Mouse (Mus musculus) cerebral cortex, adult 2 months (tissue): ENCODE measurements around the gene Rab4a.

ENCODE experiments used
- WGBS: fragments of 180-500 bp; shearing (Covaris S2); methylation state at CpG from one replicate; pipeline ENCODE4 v1.1.7; 2018; 5-methylcytosine and 5-hydroxymethylcytosine counted together

Gene Rab4a

GRCm38 (mm10) chr8:123788416-123789170 is 17.2 kb upstream of the Rab4a start:
- WGBS = 39% methylated on average over 14 of the region's 14 CpGs

DNA sequence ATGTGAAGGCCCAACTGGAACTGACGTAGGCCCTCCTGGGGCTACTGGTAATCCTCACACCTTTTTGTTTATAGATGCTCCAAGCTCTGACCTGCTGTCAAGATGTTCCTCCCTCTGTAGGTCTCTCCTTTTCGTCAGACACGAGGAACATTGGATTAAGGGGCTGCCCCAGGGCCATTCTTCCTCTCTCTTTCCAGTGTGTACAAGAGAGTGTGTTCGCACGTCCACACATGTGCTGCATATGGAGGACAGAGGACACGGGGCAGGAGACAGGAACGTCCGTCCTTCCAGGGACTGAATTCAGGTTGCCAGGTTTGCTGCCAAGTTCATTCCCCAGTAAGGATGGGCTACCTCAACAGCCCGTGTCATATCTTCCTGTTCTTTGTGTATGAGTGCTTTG is 16.3 kb upstream of the Rab4a start:
- 79% methylated on average over 9 of the region's 9 CpGs for WGBS

DNA sequence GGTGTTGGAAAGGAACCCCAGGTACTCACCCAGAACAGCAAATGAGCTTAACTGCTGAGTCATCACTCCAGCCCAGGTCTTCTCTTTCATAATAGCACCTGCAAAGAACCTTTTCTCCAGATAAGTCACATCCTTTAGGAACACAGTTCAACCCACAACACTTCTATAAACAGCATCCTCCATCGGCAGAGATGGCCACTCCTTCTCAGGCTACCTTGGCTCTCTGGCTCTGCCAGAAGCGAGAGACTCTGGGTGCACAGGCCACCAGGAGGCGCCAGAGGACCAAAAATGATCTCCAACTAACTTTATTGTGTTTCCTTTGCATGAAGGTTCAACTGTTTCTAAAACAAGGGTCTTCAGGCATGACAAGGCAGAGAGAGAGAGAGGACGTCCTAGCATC is 15.8 kb upstream of the Rab4a start:
- under 1% methylated on average over 4 of the region's 4 CpGs for WGBS

DNA sequence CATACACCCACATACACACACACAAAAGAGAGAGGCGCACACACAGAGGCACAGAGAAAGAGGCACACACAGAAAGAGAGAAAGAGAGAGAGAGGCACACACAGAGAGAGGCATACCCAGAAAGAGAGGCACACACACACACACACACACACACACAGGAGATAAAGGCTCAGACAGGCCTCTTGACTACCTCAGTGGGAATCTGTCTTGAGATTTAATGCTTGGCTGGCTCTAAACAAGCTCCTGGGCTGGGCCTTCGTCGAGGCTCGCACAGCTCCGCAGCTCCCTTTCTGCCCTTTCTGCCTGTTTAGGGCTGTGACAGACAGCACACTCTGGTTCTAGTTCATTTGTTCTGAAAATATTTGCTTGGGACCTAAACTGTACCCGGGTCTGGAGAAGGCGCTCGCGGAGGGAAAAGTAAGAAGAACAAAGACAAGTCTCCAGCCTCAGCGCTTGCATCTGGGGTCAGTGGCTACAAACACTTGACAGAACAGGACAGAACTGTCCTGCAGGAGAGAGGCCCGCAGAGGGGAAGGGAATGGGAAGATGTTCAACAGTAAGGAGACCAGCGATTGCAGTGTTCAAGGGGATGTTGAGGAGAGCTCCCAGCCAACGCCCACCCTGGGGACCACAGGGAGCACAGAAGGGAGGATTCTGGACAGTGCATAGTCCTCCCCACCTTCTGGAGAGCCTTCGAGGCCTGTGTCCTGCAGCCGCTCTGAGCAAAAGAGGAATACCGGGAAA is 14.5 kb upstream of the Rab4a start:
- 83% methylated on average over 16 of the region's 16 CpGs for WGBS

DNA sequence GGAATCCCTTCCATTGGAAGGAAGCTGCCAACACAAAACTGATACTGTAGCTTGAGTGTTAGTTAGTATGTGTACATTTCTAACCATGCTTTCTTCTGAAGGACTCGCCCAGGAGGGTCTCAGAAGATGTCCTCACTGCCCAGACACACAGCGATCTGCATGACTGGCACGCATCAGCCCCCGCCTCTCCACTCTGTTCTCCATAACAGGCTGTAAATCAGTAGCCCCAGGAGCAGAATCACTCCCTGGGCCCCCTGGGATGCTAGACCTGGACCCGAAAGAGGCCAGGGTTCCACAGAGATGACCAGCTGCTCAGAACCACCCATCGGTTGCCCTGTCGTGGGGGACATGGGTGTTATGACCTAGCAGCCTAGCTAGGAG is 13.9 kb upstream of the Rab4a start:
- WGBS = 91% methylated on average over 7 of the region's 7 CpGs

DNA sequence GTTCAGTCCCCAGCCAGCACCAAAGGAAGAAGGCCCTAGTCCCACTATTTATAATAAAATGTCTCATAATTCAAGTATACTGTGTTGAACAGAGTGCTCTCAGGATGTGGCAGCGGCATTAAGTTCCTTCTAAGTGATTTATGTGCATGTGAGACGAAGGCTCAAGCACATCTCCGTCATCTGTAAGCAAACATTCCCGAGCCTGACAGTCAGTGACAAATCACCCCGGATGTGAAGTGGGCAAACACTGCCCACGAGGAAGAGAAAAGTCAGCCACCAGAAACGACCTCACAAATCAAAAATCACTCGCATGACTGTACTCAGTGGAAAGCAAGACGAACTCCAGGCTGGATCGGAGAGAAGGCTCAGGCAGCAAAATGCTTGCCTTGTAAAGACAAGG is 11.9 kb upstream of the Rab4a start:
- WGBS = 71% methylated on average over 10 of the region's 10 CpGs

DNA sequence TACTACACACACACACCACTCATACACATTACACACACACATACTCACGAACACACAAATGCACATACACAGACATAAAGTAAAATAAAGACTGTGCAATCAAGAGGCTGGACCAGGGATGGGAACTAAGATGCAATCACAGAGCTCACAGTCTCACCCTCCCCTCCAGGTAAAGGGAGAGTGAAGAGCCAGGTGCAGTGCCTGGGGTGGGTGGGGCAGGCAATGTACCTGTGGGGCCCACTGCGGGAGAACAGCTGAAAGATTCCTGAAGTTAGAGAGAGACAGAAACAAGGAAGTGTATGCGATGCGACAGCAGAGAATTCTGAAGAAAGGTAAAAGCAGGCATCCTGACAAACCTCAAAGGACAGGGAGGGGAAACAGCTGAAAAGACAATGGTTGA is 11.0 kb upstream of the Rab4a start:
- 88% methylated on average over 4 of the region's 4 CpGs for WGBS

- 70% methylated on average over 4 of the region's 4 CpGs for WGBS
Observed at GRCm38 (mm10) chr8:123796758-123797157, 9.0 kb upstream of the Rab4a start.

DNA sequence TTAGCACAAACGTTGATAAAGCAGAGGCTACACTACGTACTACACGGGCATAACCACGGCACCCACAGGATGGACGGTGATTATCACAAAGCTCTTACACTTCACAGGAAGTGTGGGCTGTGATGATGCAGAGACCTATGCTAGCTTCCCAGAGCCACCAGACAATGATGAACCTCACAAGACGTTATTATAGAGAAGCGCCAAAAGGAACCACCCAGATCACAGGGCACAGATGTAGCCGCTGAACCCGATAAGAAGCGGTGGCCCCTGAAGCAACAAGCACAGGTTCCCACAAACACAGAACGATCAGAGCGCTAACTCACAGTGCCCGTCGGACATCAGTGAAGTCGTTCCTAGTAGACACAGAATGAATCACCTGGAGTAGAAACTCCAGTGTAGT is 7.9 kb upstream of the Rab4a start:
- 95% methylated on average over 15 of the region's 15 CpGs for WGBS

- 85% methylated on average over 6 of the region's 6 CpGs for WGBS
Observed at GRCm38 (mm10) chr8:123799434-123799833, 6.4 kb upstream of the Rab4a start.

DNA sequence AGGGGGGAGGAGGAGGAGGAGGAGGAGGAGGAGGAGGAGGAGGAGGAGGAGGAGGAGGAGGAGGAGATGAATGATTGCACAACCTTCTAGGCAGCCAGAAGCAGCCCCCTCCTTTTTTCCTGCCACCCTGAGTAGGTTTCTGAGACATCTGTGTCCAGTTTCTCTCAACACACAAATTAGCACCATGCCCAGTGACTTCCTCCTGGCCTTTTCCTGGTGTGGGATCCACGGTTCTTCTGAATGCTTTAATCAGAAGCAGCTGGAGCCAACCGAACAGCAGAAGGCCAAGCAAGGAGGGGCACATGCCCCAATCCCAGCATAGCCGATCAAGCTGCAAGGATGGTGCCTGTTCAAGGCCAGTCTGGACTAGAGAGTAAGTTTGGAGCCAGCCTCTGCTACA is 5.9 kb upstream of the Rab4a start:
- WGBS = 59% methylated on average over 3 of the region's 3 CpGs

GRCm38 (mm10) chr8:123800867-123801266 is 4.9 kb upstream of the Rab4a start:
- 95% methylated on average over 7 of the region's 7 CpGs for WGBS

- 75% methylated on average over 2 of the region's 2 CpGs for WGBS
Observed at GRCm38 (mm10) chr8:123801538-123801937, 4.2 kb upstream of the Rab4a start.

GRCm38 (mm10) chr8:123803639-123804038 is 2.1 kb upstream of the Rab4a start:
- WGBS = 45% methylated on average over 1 of the region's 1 CpGs

DNA sequence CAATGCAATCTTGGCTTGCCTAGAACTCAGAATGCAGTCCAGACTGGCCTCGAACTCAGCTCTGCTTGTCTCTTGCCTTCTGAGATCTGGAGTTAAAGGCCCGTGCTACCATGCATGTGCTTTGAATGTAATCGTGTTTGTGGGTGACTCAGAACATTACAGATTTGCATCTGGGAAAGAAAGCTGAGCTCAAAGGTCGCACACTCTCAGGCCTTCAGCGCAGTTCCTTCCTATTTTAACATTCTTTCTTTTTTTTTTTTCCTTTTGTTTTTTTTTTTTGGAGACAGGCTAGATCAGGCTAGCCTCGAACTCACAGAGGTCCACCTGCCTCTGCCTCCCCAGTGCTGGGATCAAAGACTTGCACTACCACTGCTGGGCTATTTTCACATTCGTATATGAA is 1.2 kb upstream of the Rab4a start:
- 86% methylated on average over 7 of the region's 7 CpGs for WGBS

- 26% methylated on average over 15 of the region's 15 CpGs for WGBS
Observed at GRCm38 (mm10) chr8:123805209-123805717, 522 bp upstream of the Rab4a start.

GRCm38 (mm10) chr8:123806374-123806935 is 670 bp downstream of the Rab4a start:
- 2% methylated on average over 12 of the region's 12 CpGs for WGBS

DNA sequence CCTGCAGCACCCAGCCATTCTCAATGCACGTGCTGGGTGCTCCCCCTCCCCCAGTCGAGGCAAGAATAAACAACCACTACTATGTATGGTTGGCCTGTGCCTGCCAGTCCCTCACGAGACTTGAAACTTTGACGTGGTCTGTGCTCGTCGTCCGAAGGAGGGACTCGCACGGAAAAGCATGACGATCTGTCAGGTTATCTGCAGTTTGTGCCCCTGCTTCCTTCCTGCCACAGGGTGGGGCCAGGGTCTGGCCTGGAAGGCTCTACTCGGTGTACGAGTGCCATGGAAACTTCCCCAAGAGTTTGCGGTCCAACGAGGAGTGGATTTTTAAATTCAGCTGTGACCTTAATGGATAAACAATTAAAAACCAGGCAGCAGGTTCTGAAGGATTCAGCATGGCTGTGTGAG is 1.2 kb downstream of the Rab4a start:
- WGBS = 3% methylated on average over 14 of the region's 14 CpGs

DNA sequence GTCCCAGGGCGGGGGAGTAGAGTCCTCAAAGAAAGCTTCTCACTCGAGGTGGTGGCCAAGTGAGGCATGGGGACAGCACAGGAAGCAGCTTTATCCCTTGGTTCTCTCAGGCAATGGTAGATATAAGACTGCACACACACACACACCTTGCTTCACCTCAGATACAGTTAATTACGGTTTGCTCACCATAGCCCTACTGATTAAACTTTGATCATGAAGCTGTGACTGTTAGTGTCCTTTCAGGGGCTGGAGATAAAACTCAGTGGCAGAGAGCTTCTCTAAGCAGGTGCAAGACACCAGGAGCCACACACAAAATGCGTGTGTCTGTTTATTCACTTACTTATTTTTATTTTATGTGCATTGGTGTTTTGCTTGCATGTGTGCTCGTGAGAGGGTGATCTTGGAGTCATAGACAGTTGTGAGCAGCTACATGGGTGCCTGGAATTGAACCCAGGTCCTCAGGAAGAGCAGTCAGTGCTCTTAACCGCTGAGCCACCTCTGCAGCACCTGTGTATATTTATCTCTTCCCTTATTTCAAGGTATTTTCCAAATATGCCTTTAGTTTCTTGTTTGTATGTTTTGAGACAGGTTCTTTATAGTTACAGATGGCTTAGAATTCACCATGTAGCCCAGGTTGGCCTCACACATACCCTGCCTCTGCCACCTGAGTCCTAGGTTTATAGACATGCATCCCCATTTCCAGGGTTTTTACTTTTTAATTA is 2.2 kb downstream of the Rab4a start:
- 60% methylated on average over 6 of the region's 6 CpGs for WGBS

GRCm38 (mm10) chr8:123808671-123809070 is 2.9 kb downstream of the Rab4a start:
- 76% methylated on average over 7 of the region's 7 CpGs for WGBS

DNA sequence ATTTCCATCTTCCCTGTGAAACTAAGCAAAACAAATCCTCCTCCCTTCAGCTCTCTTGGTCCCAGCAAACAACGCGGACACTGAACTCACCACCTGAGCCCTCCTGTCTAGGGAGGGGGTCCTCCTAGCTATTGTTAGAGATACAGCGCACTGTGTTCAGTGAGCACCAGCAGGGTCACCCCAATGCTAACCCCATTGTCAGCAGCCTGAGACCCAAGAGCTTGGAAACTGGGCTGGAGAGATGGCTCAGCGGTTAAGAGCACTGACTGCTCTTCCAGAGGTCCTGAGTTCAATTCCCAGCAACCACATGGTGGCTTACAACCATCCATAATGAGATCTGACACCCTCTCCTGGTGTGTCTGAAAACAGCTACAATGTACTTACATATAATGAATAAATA is 3.6 kb downstream of the Rab4a start:
- WGBS = 84% methylated on average over 4 of the region's 4 CpGs

DNA sequence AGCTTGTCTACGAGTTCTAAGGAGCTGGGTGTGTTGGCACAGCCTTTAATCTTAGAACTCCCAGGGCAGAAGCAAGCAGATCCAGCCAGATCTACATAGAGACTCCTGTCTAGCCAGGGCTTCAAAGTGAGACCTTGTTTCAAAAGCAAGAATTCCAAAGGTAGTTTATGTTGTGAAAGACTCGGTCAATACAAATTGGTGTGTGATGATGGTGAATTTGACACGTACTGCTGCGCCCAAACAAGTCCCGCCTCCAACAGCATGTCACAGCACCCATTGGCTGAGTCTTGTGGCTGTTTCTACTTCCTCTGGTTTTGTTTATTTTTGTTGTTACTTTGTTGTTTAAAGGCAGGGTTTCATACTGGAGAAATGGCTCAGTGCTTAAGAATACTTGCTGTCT is 6.4 kb downstream of the Rab4a start:
- WGBS = 75% methylated on average over 5 of the region's 5 CpGs
